Mouse (Mus musculus) thymus, adult 2 months (tissue): Measurements from ENCODE around the gene Klf5. TPM values are rescaled to one million over a fixed set of nuclear protein-coding genes. Genes with fewer than 3 reads are reported as not detected.

ENCODE experiments used
- DNase-seq: peaks from one replicate; pipeline ENCODE4 v3.0.0; 2021
- H3K27ac ChIP-seq: fragments of 200-500 bp; 2 replicates; pipeline ENCODE4 v1.5.1; 2012; ENCODE audit warnings: low read length, control low read depth; ENCODE audit not compliant: control insufficient read depth, insufficient read depth
- H3K27me3 ChIP-seq: fragments of 200-500 bp; 2 replicates; pipeline ENCODE4 v1.6.1; 2012; ENCODE audit warnings: mild to moderate bottlenecking, low read length, moderate library complexity, mixed read lengths; ENCODE audit not compliant: control insufficient read depth, insufficient read depth
- H3K36me3 ChIP-seq: fragments of 200-500 bp; 2 replicates; pipeline ENCODE4 v1.6.1; 2012; ENCODE audit warnings: mild to moderate bottlenecking, low read length, moderate library complexity; ENCODE audit not compliant: control insufficient read depth, insufficient read depth
- H3K4me1 ChIP-seq: fragments of 200-500 bp; replicated peaks from 2 replicates; pipeline ENCODE4 v1.6.1; 2012; ENCODE audit warnings: low read length; ENCODE audit not compliant: control insufficient read depth, insufficient read depth
- H3K4me3 ChIP-seq: fragments of 200-500 bp; 2 replicates; pipeline ENCODE4 v1.5.1; 2012; ENCODE audit warnings: mild to moderate bottlenecking, low read length, control low read depth, moderate library complexity; ENCODE audit not compliant: control insufficient read depth, insufficient read depth
- CTCF ChIP-seq: fragments of 200-500 bp; IDR thresholded peaks from 2 replicates; pipeline ENCODE4 v1.5.1; 2012; ENCODE audit warnings: mild to moderate bottlenecking, control low read depth, low read length, moderate library complexity, borderline replicate concordance; ENCODE audit not compliant: control insufficient read depth, poor library complexity, insufficient read depth; ENCODE audit errors: extremely low read depth
- POLR2A ChIP-seq: fragments of 200-500 bp; IDR thresholded peaks from 2 replicates; pipeline ENCODE4 v1.6.1; 2012; ENCODE audit warnings: mild to moderate bottlenecking, low read length, control low read depth, moderate library complexity; ENCODE audit not compliant: control insufficient read depth, poor library complexity, insufficient read depth; ENCODE audit errors: extremely low read depth
- WGBS: fragments of 180-500 bp; shearing (Covaris S2); methylation state at CpG from one replicate; pipeline ENCODE4 v1.1.7; 2018; 5-methylcytosine and 5-hydroxymethylcytosine counted together
- polyA plus RNA-seq: library from polyadenylated mRNA; depleted of rRNA; stranded (reverse); fragments of >200 nt; gene quantifications from 2 replicates; pipeline ENCODE4 v1.2.3, GENCODE M21; 2012

Gene Klf5
- polyA plus RNA-seq, 1 experiment, result 2.2 TPM

GRCm38 (mm10) chr14:99294424-99294823 is 4.1 kb upstream of the Klf5 start:
- 98% methylated on average over 8 of the region's 8 CpGs for WGBS
- Histone ChIP-seq H3K4me1 (peaks cover 8% of the 10 kb centered on the region), H3K27me3 (peaks cover 4% of the 10 kb centered on the region; the same call in 1 of the 2 replicates), H3K36me3 (no peaks in the 10 kb centered on the region), H3K27ac (no peak overlapping the region), H3K4me3 (no peak overlapping the region)
- DNase-seq, result no peak
- TF ChIP-seq CTCF (no peak), POLR2A (no peak)

- TF ChIP-seq POLR2A (no peak), CTCF (no peak)
- peaks cover 10% of the 10 kb centered on the region for H3K4me1 ChIP-seq
- H3K36me3 ChIP-seq, result no peaks in the 10 kb centered on the region
- H3K4me3 ChIP-seq, result no peak overlapping the region
- WGBS, result 89% methylated on average over 15 of the region's 15 CpGs
- peaks cover 10% of the 10 kb centered on the region; the same call in 1 of the 2 replicates for H3K27me3 ChIP-seq
- DNase-seq, result no peak
- H3K27ac ChIP-seq, result no peak overlapping the region
Observed at GRCm38 (mm10) chr14:99295606-99296341, 2.7 kb upstream of the Klf5 start.

- DNase-seq, result peak; percentile 22
- Histone ChIP-seq H3K27me3 (peaks cover 10% of the 10 kb centered on the region; the same call in 1 of the 2 replicates), H3K27ac (no peak overlapping the region), H3K36me3 (no peaks in the 10 kb centered on the region), H3K4me3 (peak overlapping the region; percentile 49), H3K4me1 (peaks cover 10% of the 10 kb centered on the region)
- TF ChIP-seq POLR2A (no peak), CTCF (no peak)
- 2% methylated on average over 60 of the region's 60 CpGs for WGBS
Observed at GRCm38 (mm10) chr14:99299022-99299481, 561 bp downstream of the Klf5 start.

GRCm38 (mm10) chr14:99299701-99300191 is 1.3 kb downstream of the Klf5 start:
- no peak for DNase-seq
- WGBS, result 3% methylated on average over 21 of the region's 21 CpGs
- TF ChIP-seq POLR2A (no peak), CTCF (no peak)
- H3K27me3 ChIP-seq, result peaks cover 10% of the 10 kb centered on the region; the same call in 1 of the 2 replicates
- peaks cover 10% of the 10 kb centered on the region for H3K4me1 ChIP-seq
- no peak overlapping the region for H3K27ac ChIP-seq
- H3K4me3 ChIP-seq, result no peak overlapping the region
- no peaks in the 10 kb centered on the region for H3K36me3 ChIP-seq

DNA sequence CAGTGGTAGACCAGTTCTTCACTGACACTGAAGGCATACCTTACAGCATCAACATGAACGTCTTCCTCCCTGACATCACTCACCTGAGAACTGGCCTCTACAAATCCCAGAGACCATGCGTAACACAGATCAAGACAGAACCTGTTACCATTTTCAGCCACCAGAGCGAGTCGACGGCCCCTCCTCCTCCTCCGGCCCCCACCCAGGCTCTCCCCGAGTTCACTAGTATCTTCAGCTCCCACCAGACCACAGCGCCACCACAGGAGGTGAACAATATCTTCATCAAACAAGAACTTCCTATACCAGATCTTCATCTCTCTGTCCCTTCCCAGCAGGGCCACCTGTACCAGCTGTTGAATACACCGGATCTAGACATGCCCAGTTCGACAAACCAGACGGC is 3.0 kb downstream of the Klf5 start:
- H3K4me3 ChIP-seq, result no peak overlapping the region
- 64% methylated on average over 11 of the region's 11 CpGs for WGBS

GRCm38 (mm10) chr14:99304387-99304786 is 5.9 kb downstream of the Klf5 start:
- no peak overlapping the region for H3K4me3 ChIP-seq
- DNase-seq, result no peak
- no peaks in the 10 kb centered on the region for H3K36me3 ChIP-seq
- 82% methylated on average over 3 of the region's 3 CpGs for WGBS
- peaks cover 6% of the 10 kb centered on the region; the same call in 1 of the 2 replicates for H3K27me3 ChIP-seq
- peaks cover 2% of the 10 kb centered on the region; the same call in 1 of the 2 replicates for H3K4me1 ChIP-seq
- TF ChIP-seq POLR2A (no peak), CTCF (no peak)
- H3K27ac ChIP-seq, result no peak overlapping the region

More for the DNA sequence above, 3.0 kb downstream of the Klf5 start:
- Histone ChIP-seq H3K27me3 (peaks cover 10% of the 10 kb centered on the region; the same call in 1 of the 2 replicates), H3K36me3 (no peaks in the 10 kb centered on the region), H3K4me1 (peaks cover 10% of the 10 kb centered on the region), H3K27ac (no peak overlapping the region)
- no peak for DNase-seq
- TF ChIP-seq CTCF, result no peak
